Mouse (Mus musculus) liver, embryonic 14.5 days (tissue): ENCODE data around the gene Zc3h4. TPM values are rescaled to one million over a fixed set of nuclear protein-coding genes. Genes with fewer than 3 reads are reported as not detected.

Experiments used
- ATAC-seq: fragments of 200-750 bp; cut with Nextera tagmentation; 2 replicates; pipeline ENCODE4 v1.8.0; 2017; ENCODE audit warnings: moderate number of reproducible peaks, mild to moderate bottlenecking, moderate library complexity; ENCODE audit not compliant: insufficient read depth
- DNase-seq, 3 experiments: peaks; one replicate each; pipeline ENCODE4 v3.0.0-alpha.2; 2012 to 2013; ENCODE audit warnings: low read depth in 3 of 3, low spot score in 3 of 3
- H3K27ac ChIP-seq: fragments of 300-500 bp; sonication (generic); 2 replicates; pipeline ENCODE4 v1.5.1; 2014; ENCODE audit warnings: moderate library complexity, mild to moderate bottlenecking, control low read depth, inconsistent platforms
- H3K27me3 ChIP-seq: fragments of 300-500 bp; sonication (generic); 2 replicates; pipeline ENCODE4 v1.6.1; 2014; ENCODE audit warnings: mild to moderate bottlenecking, low read length, moderate library complexity; ENCODE audit not compliant: control insufficient read depth, insufficient read depth
- H3K36me3 ChIP-seq: fragments of 300-500 bp; sonication (generic); replicated peaks from 2 replicates; pipeline ENCODE4 v1.6.1; 2014; ENCODE audit warnings: low read depth; ENCODE audit not compliant: control insufficient read depth, insufficient read depth
- H3K4me1 ChIP-seq, 2 experiments: fragments of 200-500 bp in 1 of 2; fragments of 300-500 bp in 1 of 2; sonication (generic) in 1 of 2; replicated peaks; 2 replicates each; pipeline ENCODE4 v1.6.1; 2012 to 2014; ENCODE audit warnings: antibody characterized with exemption in 1 of 2, inconsistent platforms in 1 of 2, low read length in 1 of 2; ENCODE audit not compliant: control insufficient read depth in 2 of 2, insufficient read depth in 2 of 2
- H3K4me2 ChIP-seq: fragments of 300-500 bp; sonication (generic); 2 replicates; pipeline ENCODE4 v1.6.1; 2014; ENCODE audit warnings: low read depth, mild to moderate bottlenecking, control low read depth, moderate library complexity
- H3K4me3 ChIP-seq, 2 experiments: fragments of 200-500 bp in 1 of 2; fragments of 300-500 bp in 1 of 2; sonication (generic) in 1 of 2; 2 replicates each; pipeline ENCODE4 v1.5.1; 2012 to 2014; ENCODE audit warnings: low read depth in 2 of 2, low read length in 2 of 2, mild to moderate bottlenecking in 2 of 2, control low read depth in 1 of 2, inconsistent platforms in 1 of 2, moderate library complexity in 1 of 2; ENCODE audit not compliant: insufficient read depth in 1 of 2
- H3K9ac ChIP-seq: fragments of 300-500 bp; sonication (generic); replicated peaks from 2 replicates; pipeline ENCODE4 v1.6.1; 2014; ENCODE audit warnings: mild to moderate bottlenecking, control low read depth, moderate library complexity
- H3K9me3 ChIP-seq: fragments of 300-500 bp; sonication (generic); 2 replicates; pipeline ENCODE4 v1.6.1; 2016; ENCODE audit warnings: low read length, mixed read lengths; ENCODE audit not compliant: control insufficient read depth
- CTCF ChIP-seq: IDR thresholded peaks from 2 replicates; pipeline ENCODE4 v1.5.1; 2016; ENCODE audit warnings: antibody characterized with exemption, low read depth, control low read depth
- EP300 ChIP-seq: IDR thresholded peaks from 2 replicates; pipeline ENCODE4 v1.6.1; 2016; ENCODE audit warnings: antibody characterized with exemption, low read depth
- WGBS: fragments of 180-500 bp; shearing (Covaris S2); extraction: QIAGEN DNeasy Blood & Tissue Kit; methylation state at CpG from one replicate; pipeline ENCODE4 v1.1.7; 2014; ENCODE audit not compliant: insufficient replicate concordance; 5-methylcytosine and 5-hydroxymethylcytosine counted together
- polyA plus RNA-seq, 2 experiments: library from polyadenylated mRNA; depleted of rRNA in 1 of 2; stranded (reverse) in 1 of 2; unstranded in 1 of 2; fragments of >200 nt; fragmentation: Nextera tagmentation in 1 of 2; extraction: Ambion mirVana in 1 of 2; gene quantifications; 2 replicates each; pipeline versions ENCODE4 v1.2.1 to v1.2.3; 2012 to 2014

Zc3h4 gene
- polyA plus RNA-seq, 2 experiments, result 6.0 to 15.2 TPM

GRCm38 (mm10) chr7:16392923-16393322 lies 7.8 kb upstream of the Zc3h4 start:
- Histone ChIP-seq H3K9me3 (no peaks in the 10 kb centered on the region), H3K4me2 (no peak overlapping the region), H3K36me3 (no peaks in the 10 kb centered on the region), H3K27me3 (no peaks in the 10 kb centered on the region), H3K4me3 (no peak overlapping the region), H3K27ac (no peak overlapping the region), H3K9ac (no peak overlapping the region), H3K4me1 (peaks cover 4 to 6% of the 10 kb centered on the region in 2 experiments; a peak in 3 of 4 replicates)
- no peak for ATAC-seq
- DNase-seq, result no peak
- 35% methylated on average over 4 of the region's 4 CpGs for WGBS
- TF ChIP-seq CTCF, result no peak
- TF ChIP-seq EP300, result no peak

GRCm38 (mm10) chr7:16395944-16396343 lies 4.8 kb upstream of the Zc3h4 start:
- peak; percentile 65 for TF ChIP-seq CTCF
- no peak for TF ChIP-seq EP300
- no peak for ATAC-seq
- Histone ChIP-seq H3K4me1 (peaks cover 7 to 8% of the 10 kb centered on the region in 2 experiments), H3K4me2 (no peak overlapping the region), H3K9ac (no peak overlapping the region), H3K4me3 (no peak overlapping the region), H3K9me3 (no peaks in the 10 kb centered on the region), H3K36me3 (no peaks in the 10 kb centered on the region), H3K27ac (no peak overlapping the region), H3K27me3 (no peaks in the 10 kb centered on the region)
- WGBS, result 2% methylated on average over 2 of the region's 2 CpGs
- DNase-seq, result peak in 1 of 3 experiments; percentile 32

GRCm38 (mm10) chr7:16397465-16397864 lies 3.2 kb upstream of the Zc3h4 start:
- Histone ChIP-seq H3K4me1 (peaks cover 7 to 8% of the 10 kb centered on the region in 2 experiments), H3K9me3 (no peaks in the 10 kb centered on the region), H3K9ac (no peak overlapping the region), H3K36me3 (peaks cover 2% of the 10 kb centered on the region; the same call in 1 of the 2 replicates), H3K4me3 (no peak overlapping the region), H3K4me2 (no peak overlapping the region), H3K27me3 (no peaks in the 10 kb centered on the region), H3K27ac (no peak overlapping the region)
- TF ChIP-seq CTCF (no peak), EP300 (no peak)
- no peak for ATAC-seq
- WGBS, result 52% methylated on average over 4 of the region's 4 CpGs
- DNase-seq, result no peak

- H3K4me2 ChIP-seq, result peak overlapping the region; percentile 98
- no peak for ATAC-seq
- peak overlapping the region; percentile 100 for H3K9ac ChIP-seq
- 52% methylated on average over 3 of the region's 3 CpGs for WGBS
- H3K36me3 ChIP-seq, result peaks cover 10% of the 10 kb centered on the region
- H3K4me3 ChIP-seq, result peak overlapping the region; percentile 74 to 98
- DNase-seq, result no peak
- no peaks in the 10 kb centered on the region for H3K9me3 ChIP-seq
- peak overlapping the region; percentile 100 for H3K27ac ChIP-seq
- no peaks in the 10 kb centered on the region for H3K27me3 ChIP-seq
- H3K4me1 ChIP-seq, result peaks cover 11 to 12% of the 10 kb centered on the region in 2 experiments
- TF ChIP-seq CTCF (no peak), EP300 (no peak)
Measured at GRCm38 (mm10) chr7:16398387-16399050, 2.2 kb upstream of the Zc3h4 start.

GRCm38 (mm10) chr7:16399098-16399819 lies 1.5 kb upstream of the Zc3h4 start:
- Histone ChIP-seq H3K27ac (peak overlapping the region; percentile 100), H3K27me3 (no peaks in the 10 kb centered on the region), H3K4me3 (peak overlapping the region; percentile 74 to 98), H3K36me3 (peaks cover 10% of the 10 kb centered on the region), H3K9ac (peak overlapping the region; percentile 100), H3K4me1 (peaks cover 15 to 16% of the 10 kb centered on the region in 2 experiments), H3K4me2 (peak overlapping the region; percentile 98), H3K9me3 (no peaks in the 10 kb centered on the region)
- ATAC-seq (peak; percentile 69), DNase-seq (peak; percentile 87 to 94 (median 87))
- TF ChIP-seq CTCF (no peak), EP300 (peak; percentile 23; the same call in 1 of the 2 replicates)
- WGBS, result under 1% methylated on average over 31 of the region's 31 CpGs
